Mouse (Mus musculus): Measurements from ENCODE around the gene Sh3kbp1.

GRCm38 (mm10) chrX:159765850-159766249 is 138.8 kb downstream of the Sh3kbp1 start:
- TF ChIP-seq CTCF (IDR thresholded peaks at IDR 0.05; ENCODE audit: low read depth) (no peak), EP300 (IDR thresholded peaks at IDR 0.05; ENCODE audit: low read depth) (no peak)

All from liver, embryonic 14.5 days (tissue).